Mouse (Mus musculus) spleen, adult 18-20 months (tissue): ENCODE measurements at regions not wholly inside any gene's neighbourhood (a gene's known extent, or its start where the extent isn't known, plus 50 kb on each side); places are given as distances from the start of the nearest gene placed in this dataset.

Experiments
- DNase-seq, 2 experiments: peaks; one replicate each; pipeline ENCODE4 v3.0.0; 2022; ENCODE audit warnings: mixed read lengths in 2 of 2

GRCm38 (mm10) chr9:122568691-122569441 is 178.3 kb upstream of the Topaz1 start:
- no peak for DNase-seq

- DNase-seq: no peak
These were observed 177.4 kb upstream of the Topaz1 start for GRCm38 (mm10) chr9:122569511-122570455.

- DNase-seq: no peak
These were observed 176.1 kb upstream of the Topaz1 start for GRCm38 (mm10) chr9:122571001-122571400.

- no peak for DNase-seq
These were observed 175.6 kb upstream of the Topaz1 start for GRCm38 (mm10) chr9:122571402-122572059.

- no peak for DNase-seq
These were observed 174.9 kb upstream of the Topaz1 start for GRCm38 (mm10) chr9:122572060-122572835.

- no peak for DNase-seq
These were observed 174.3 kb upstream of the Topaz1 start for GRCm38 (mm10) chr9:122572836-122573267.

- no peak for DNase-seq
These were observed 161.9 kb upstream of the Topaz1 start for GRCm38 (mm10) chr9:122585228-122585627.

- DNase-seq: no peak
These were observed 160.7 kb upstream of the Topaz1 start for GRCm38 (mm10) chr9:122586421-122586820.

GRCm38 (mm10) chr9:122586986-122587385 is 160.2 kb upstream of the Topaz1 start:
- DNase-seq: no peak

GRCm38 (mm10) chr9:122588246-122588645 is 158.9 kb upstream of the Topaz1 start:
- no peak for DNase-seq

- no peak for DNase-seq
These were observed 154.1 kb upstream of the Topaz1 start for GRCm38 (mm10) chr9:122592820-122593615.

- DNase-seq: no peak
These were observed 151.8 kb upstream of the Topaz1 start for GRCm38 (mm10) chr9:122595120-122595943.

GRCm38 (mm10) chr9:122603106-122603505 is 144.0 kb upstream of the Topaz1 start:
- DNase-seq: no peak

GRCm38 (mm10) chr9:122609616-122610015 is 137.5 kb upstream of the Topaz1 start:
- no peak for DNase-seq

GRCm38 (mm10) chr9:122610918-122611317 is 136.2 kb upstream of the Topaz1 start:
- DNase-seq: no peak

- DNase-seq: no peak
These were observed 132.4 kb upstream of the Topaz1 start for GRCm38 (mm10) chr9:122614579-122615252.

GRCm38 (mm10) chr9:122615351-122615750 is 131.8 kb upstream of the Topaz1 start:
- peak in 1 of 2 experiments; percentile 3 for DNase-seq

GRCm38 (mm10) chr9:122617793-122618192 is 129.4 kb upstream of the Topaz1 start:
- no peak for DNase-seq

GRCm38 (mm10) chr9:122625081-122625480 is 122.1 kb upstream of the Topaz1 start:
- DNase-seq: no peak

- no peak for DNase-seq
These were observed 120.8 kb upstream of the Topaz1 start for GRCm38 (mm10) chr9:122626346-122626745.
